Mouse (Mus musculus) right cerebral cortex, postnatal 10 days (tissue): ENCODE measurements around the gene Pcbd2.
A peak's percentile ranks its signal among the peaks of the same experiment; 100 is the strongest.
"Not testable (repeated sequence)": the region's sequence is repeated elsewhere in the genome, so short reads cannot be mapped to it uniquely, and the experiment has no call there.

ENCODE experiments used
- DNase-seq, 2 experiments: peaks; one replicate each; pipeline ENCODE4 v3.0.0; 2021; ENCODE audit warnings: low spot score in 2 of 2

Gene Pcbd2

GRCm38 (mm10) chr13:55727120-55727838 is at the start of gene Pcbd2:
Gene Pcbd2 (plus strand): TSS chr13:55727368.
- peak; percentile 89 to 91 for DNase-seq

DNA sequence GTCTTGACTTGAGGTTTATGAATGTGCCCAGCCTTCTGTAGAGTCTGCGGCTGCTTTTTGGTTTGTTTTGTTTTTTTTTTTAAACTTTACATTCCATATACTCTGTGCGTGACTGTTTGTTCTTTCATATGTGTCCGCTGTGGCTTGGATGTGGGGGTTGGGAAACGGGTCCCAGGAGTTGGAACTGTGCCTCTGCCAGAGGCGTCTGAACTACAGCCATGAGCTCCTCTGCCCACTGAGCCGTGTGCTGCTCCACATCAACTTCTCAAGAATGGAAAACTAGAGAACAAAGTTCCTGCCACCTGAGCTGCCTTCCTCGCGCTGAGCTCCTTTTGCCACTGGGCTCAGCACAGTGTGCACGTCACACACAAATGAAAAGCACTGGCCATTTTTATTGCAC is 45.0 kb upstream of the Pcbd2 start:
- DNase-seq: no peak

DNA sequence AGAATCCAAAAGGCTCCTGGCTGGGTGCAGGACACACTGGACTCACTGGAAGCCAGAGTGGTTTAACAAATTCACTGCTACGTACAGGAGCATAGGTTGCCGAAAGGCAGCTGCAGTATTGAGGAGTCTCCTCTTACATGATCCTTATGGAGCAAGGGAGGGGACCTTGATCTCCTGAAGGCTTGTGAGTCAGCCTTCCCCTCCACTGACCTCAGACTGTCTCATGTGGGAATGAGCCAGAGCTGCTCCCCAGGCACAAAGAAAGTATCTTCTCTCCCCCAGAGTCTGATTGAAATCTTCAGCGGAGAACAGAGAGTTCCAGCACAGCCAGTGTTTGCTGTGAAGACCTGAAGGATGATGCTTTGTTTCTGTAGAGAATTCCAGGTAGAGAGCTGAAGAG is 43.6 kb upstream of the Pcbd2 start:
- no peak for DNase-seq

DNA sequence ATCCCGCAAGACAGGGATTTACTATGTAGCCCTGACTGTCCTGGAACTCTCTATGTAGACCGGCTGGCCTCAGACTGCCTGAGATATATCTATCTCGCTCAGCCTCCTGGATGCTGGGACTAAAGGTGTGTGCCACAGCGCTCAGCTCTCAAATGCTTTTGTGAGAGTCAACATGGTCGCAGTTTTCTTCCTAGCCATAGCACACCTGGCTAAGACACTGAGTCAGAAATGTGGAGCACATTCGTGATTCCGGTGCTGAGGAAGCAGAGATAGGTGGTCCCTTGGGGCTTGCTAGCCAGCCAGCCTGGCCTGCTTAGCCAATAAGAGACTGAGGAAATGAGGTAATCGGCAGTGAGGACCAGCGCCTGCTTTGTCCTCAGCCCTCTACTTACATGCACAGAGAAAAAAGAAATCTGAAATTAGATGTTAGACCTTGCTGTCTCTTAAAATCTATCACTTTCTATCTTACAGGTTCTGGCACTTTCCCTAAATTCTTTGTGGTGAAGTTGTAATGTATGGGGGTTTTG is 41.0 kb upstream of the Pcbd2 start:
- no peak for DNase-seq

DNA sequence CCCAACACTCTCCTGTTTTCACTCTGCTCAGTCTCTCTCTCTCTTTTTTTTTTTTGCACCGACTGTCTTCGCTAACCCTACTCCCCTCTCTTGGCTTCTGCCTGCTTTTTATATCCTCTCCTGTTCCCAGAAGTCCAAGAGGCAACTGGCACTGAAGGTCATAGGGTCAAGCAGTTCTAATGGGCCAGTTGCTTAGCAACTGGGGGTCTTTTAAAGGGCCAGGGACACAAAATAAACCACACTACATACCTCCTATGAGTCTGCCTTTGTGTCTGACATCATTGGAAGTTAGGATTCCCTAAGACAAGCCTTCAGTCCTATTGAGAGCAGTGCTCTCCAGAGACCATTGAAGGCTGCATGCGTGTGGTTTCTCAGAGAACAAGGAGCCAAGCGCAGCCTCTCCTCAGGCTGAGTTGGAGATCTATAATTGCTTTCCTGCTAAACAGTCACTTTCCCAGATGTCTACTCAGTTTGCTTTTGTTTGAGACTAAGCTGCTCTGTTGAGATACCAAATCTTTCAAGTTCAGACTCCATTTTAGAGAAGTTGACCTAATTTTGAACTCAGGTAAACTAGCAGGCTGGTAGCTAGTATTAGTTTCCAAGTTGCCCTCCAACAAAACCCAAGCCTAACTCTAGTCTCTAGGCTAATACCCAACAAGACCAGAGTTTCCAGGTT is 39.1 kb upstream of the Pcbd2 start:
- no peak for DNase-seq

- DNase-seq: peak; percentile 94 to 95
These were observed 34.5 kb upstream of the Pcbd2 start, which contains the start of gene B230219D22Rik for GRCm38 (mm10) chr13:55692535-55693242. Gene B230219D22Rik (plus strand): TSS chr13:55693124.

GRCm38 (mm10) chr13:55693243-55693721 is 33.9 kb upstream of the Pcbd2 start:
- DNase-seq: peak in 1 of 2 experiments; percentile 42

GRCm38 (mm10) chr13:55694110-55694509 is 33.1 kb upstream of the Pcbd2 start:
- DNase-seq: no peak

GRCm38 (mm10) chr13:55695989-55696388 is 31.2 kb upstream of the Pcbd2 start:
- not testable (repeated sequence) for DNase-seq

DNA sequence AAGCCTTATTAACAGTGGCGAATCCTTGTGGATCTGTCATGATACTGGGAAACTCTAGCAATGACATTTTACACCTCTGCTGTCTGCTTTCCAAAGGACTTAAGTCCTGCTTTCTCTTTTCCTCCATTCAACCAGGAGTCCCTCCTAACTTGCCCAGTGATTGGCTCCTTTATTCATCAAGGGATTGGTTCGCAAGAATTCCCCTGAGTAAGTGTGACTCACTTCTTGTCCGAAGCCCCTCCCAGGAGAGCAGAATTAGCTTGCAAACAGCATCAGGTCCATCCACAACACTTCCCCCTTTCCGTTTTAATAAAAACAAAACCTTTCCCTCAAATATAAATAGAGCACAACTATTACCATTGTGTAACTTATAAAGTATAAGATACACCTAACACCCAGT is 22.9 kb upstream of the Pcbd2 start:
- DNase-seq: no peak

- DNase-seq: no peak
These were observed 14.3 kb upstream of the Pcbd2 start for GRCm38 (mm10) chr13:55712846-55713245.

DNA sequence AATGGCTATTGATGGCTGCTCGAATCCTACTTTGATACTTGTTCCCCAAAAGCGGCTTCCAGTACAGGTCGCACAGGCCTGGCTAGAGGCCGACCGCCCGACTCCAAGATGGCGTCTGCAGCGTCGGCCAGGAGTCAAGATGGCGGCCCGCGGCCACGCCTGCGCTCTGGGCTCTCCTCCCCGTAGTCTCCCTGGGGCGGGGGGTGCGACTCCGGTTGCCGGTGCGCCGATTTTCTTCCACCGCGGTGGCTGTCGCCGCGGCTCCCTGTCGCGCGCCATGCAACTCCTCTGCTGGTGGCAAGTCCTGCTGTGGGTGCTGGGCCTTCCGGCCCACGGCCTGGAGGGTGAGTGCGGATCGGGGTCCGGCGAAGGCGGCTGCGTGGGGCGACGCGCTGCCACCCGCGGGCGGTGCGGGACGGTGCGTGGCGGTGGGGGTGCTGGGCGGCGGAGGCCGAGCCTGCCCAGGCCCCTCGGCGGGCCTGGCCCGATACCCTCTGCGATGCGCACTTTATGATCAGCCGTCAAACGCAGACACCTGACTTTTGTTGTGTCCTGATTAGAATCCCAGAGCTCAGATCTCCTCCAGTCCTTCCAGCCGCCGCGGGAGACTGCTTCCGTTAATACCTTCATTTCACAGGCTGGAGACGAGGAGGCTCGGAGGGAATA is 12.5 kb upstream of the Pcbd2 start, which contains the start of gene Txndc15:
Gene Txndc15, plus strand, starts transcription at position 150 of the 666 bp plus-strand sequence.
- peak; percentile 92 to 93 for DNase-seq

DNA sequence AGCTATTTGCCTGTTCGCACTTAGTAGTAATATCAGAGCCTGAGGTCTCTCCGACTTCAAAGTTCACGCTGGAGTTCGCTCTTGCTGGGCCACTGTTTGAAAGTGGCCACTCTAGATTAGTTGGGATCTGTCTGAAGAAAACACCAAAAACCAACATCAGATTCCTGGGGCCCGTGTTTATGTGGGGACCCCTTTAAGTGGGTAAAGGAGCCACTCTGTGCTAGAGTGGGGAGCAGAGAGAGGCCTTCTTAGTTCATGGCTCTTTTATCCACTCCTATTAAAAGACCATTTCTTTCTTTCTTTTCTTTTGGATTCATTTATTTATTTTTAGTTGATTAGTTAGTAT is 12.0 kb upstream of the Pcbd2 start:
- no peak for DNase-seq

DNA sequence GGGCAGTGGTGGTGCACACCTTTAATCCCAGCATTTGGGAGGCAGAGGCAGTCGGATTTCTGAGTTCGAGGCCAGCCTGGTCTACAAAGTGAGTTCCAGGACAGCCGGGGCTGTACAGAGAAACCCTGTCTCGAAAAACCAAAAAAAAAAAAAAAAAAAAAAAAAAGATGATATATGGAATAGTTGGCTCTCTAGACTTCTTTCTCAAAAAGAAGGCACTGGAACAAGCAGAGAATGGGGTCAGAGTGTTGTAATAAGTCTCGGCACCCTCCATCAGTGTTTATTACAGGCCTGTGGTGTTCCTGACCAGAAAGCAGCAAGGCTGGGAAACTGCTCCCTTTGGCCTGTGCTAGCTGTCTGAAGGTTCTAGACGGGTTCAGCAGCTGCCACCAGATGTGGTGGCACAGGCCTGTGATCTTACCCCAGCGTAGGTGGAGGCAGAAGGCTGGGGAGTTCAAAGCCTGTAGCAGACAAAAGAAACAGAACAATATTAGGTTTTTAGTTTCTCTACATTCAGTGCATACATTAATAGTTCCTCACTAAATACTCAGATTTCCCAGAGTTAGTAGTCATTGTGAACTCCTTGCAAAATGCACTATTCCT is 11.2 kb upstream of the Pcbd2 start:
- no peak for DNase-seq

DNA sequence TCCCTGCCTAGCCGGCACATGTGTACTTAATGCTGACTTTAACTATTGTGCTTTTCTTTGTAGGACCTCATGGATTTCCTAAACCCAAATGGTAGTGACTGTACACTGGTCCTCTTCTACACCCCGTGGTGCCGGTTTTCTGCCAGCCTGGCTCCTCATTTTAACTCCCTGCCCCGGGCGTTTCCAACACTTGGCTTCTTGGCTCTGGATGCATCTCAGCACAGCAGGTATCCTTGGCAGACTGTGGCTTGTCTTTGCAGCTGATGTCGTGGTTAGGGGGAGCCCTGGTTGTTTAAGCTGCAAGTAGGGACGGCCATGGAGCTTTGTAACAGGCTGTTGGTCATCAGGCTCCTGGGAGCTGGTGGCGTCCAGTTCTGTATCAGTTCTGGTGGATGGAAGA is 5.7 kb upstream of the Pcbd2 start:
- no peak for DNase-seq

GRCm38 (mm10) chr13:55721995-55722394 is 5.2 kb upstream of the Pcbd2 start:
- DNase-seq: no peak

DNA sequence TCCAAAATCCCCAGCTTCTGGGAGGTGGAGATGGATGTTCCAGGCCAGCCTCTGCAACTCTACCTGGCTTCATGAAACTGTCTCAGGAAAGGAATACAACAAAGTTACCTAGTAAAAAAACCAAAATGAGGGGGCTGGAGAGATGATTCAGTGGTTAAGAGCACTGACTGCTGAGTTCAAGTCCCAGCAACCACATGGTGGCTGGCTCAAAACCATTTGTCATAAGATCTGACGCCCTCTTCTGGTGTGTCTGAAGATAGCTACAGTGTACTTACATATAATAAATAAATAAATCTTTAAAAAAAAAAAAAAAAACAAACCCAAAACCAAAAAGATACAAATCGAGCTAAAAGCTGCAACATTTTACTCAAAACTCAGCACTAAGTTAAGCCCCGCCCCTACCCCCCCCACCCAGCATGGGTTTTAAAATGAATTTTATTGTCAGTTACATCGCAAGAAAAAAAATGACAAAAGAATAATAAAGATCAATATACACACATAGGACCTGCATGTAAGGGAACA is 509 bp upstream of the Pcbd2 start:
- DNase-seq: no peak

DNA sequence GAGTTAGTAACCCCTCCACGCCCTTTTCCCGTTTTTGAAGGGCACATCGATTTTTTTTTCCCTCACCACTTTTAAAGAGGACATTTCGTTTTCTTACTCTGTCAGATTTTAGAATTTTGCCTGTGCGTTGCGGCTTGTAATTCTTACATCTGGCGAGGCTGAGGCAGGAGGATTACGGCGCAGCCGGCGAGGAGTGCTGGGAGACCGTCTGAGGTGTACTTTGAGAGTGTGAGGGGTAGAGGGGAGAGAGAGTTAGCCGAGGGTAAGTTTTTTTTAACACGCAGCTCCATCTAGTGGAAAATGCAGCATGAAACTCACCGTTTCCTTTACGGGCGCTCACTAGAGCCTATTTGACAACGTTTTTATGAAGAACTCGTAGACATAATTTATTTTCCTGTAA is 671 bp downstream of the Pcbd2 start:
- DNase-seq: peak; percentile 74 to 78

DNA sequence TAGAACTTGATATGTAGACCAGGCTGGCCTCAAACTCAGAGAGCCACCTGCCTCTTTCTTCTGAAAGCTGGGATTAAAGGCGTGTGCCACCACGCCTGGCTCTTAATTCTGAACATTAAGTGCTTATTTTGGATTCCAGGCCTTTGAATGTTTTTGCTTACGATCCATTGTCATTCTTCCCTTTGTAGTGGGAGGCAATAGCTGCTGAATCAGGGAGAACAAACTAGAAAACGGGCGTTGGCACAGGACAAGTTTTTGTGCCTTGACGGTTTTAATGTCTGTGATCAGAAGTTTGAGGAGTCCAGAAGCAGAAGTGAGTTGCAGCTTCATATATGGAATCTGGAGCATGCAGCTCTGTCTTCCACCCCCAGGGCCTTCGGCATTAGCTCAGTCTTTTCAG is 3.5 kb downstream of the Pcbd2 start:
- DNase-seq: no peak

- DNase-seq: no peak
These were observed 5.0 kb downstream of the Pcbd2 start for GRCm38 (mm10) chr13:55732121-55732520.
